Mouse (Mus musculus) embryo, embryonic 11 days (tissue): ENCODE measurements at regions not wholly inside any gene's neighbourhood (a gene's known extent, or its start where the extent isn't known, plus 50 kb on each side); places are given as distances from the start of the nearest gene placed in this dataset.

Experiments used
- DNase-seq: peaks from one replicate; pipeline ENCODE4 v3.0.0-alpha.2; 2015

DNA sequence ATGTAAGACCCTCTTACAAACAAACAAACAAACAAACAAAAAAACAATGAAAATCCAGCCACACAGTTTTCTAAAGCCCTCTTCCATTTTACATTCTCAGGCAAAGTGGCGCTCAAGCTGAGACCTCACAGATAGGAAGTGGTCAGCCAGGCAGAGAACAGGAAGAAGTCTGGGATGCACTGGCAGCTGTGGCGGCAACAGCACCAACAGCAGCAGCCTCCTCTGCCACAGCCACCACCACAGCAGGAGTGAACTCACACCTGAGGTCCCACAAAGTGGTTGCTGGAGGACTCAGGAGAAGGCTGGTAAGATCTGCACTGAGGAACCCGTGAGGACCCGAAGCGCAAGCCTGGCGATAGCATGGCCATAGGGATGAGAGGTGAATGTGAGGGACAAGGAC, 156.3 kb downstream of the Grm4 start:
- no peak for DNase-seq

DNA sequence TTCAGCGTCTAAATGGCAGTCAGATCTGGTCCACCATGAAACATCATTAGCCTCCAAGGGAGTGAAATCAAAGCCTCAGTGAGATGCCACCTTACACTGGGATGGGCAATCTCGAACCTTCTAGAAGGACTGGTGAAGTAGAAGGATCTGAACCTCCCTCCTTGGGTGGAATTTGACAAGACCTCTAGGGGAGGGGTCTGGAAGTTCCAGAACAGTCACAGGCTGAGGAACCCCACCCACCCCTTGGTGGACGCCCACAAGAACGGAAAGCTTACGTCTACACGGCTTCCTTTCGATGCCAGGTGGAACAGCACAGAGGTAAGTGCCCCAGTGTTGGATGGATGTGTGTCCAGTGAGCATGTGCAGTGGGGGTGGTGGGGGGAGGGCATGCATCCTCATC, 156.9 kb downstream of the Grm4 start:
- no peak for DNase-seq

DNA sequence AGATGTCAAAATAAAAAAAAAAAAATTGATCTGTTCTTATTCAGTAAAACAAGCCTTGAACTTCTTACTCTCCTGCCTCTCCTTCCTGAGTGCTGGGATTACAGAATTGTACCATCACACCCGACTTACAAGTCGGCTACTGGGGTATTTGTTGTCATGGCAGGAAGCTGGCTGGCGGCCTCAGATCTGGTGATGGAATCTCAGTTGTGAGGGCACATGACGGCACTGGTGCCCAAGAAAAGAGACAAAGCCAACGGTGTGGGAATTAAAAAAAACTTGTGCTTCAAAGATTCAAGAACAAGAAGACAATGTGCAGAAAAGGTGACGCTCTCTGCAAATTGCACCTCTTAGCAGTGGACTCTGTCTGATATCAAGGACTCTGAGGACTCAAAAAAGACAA, 157.3 kb downstream of the Grm4 start:
- no peak for DNase-seq

DNA sequence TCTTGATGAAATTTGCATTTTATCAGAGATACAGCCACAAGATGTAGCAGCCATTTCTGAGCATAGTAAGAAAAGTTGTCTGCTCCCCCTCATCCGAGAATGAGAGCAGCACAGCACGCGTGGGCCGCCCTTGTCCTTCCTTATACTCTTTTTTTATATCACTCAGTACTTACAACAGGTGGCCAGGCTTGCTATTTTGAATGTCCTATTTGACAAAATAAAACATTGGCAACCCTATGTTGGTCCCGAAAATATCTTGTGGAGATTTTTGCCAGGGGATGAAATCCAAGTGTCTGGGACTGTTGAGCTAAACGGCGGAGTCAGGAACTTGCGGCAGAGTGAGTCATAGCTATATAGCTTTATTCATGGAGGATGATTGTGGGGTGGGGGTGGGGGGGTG, 158.0 kb upstream of the Lemd2 start:
- no peak for DNase-seq

GRCm38 (mm10) chr17:27361362-27361761, 157.1 kb upstream of the Lemd2 start:
- peak; percentile 38 for DNase-seq

DNA sequence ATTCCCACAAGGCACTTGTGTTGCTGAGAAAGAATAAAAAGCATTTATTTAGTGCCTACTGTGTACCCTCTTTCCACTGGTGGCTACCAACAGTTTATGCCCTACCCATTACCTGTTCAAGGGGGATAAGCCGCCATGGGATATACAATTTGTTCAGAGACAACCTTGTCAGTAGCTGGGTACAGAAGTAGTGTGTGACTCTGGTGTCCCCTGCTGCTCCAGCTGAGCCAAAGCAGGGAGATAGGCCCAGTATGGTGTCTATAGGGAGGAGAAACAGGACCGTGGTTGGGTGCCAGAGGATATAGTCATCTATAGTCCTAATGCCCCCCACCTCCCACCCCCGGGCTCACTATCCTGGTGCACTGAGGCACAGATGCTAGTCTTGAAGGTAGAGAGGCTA, 152.6 kb upstream of the Lemd2 start:
- no peak for DNase-seq

- no peak for DNase-seq
Observed at GRCm38 (mm10) chr17:27355717-27356116, 151.4 kb upstream of the Lemd2 start.

GRCm38 (mm10) chr17:27355056-27355455, 150.8 kb upstream of the Lemd2 start:
- DNase-seq, result no peak

DNA sequence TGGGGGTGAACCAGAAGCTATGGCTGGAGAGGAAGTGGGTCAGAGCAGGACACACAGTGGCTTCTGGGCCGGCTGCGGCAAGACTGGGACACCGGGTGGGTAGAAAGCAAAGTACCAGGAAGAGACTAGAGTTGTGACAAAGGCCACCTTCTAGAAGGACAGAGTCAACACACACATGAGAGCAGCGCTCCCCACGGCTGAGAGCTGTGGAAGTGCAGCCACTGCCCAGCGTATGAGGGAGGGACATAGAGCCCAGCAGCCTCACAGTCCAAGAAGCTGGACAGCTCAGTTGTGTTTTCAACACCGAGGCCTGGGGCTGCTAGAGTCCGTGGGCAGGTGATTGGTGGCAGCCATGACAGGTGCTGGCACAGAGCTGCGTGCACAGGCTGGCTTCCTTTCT, 145.6 kb upstream of the Lemd2 start:
- DNase-seq, result no peak

DNA sequence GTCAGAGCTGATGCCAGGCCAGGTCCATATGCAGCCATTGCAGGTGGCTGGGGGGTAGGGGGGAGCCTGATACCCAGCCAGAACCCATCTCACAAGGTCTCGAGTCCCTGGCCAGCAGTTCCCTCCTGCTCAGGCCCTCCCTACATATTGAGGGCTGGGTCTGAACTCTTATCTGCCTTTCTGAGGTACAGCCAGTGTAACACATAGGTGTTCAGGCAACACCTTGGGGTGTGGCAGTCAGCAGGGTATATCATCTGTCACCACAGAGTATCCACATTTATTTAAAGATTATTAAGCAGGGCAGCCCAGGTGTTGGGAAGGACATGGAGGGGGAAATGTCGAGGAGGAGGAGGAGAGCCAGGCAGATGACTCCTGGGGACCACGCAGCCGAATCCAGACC, 145.2 kb upstream of the Lemd2 start:
- no peak for DNase-seq

DNA sequence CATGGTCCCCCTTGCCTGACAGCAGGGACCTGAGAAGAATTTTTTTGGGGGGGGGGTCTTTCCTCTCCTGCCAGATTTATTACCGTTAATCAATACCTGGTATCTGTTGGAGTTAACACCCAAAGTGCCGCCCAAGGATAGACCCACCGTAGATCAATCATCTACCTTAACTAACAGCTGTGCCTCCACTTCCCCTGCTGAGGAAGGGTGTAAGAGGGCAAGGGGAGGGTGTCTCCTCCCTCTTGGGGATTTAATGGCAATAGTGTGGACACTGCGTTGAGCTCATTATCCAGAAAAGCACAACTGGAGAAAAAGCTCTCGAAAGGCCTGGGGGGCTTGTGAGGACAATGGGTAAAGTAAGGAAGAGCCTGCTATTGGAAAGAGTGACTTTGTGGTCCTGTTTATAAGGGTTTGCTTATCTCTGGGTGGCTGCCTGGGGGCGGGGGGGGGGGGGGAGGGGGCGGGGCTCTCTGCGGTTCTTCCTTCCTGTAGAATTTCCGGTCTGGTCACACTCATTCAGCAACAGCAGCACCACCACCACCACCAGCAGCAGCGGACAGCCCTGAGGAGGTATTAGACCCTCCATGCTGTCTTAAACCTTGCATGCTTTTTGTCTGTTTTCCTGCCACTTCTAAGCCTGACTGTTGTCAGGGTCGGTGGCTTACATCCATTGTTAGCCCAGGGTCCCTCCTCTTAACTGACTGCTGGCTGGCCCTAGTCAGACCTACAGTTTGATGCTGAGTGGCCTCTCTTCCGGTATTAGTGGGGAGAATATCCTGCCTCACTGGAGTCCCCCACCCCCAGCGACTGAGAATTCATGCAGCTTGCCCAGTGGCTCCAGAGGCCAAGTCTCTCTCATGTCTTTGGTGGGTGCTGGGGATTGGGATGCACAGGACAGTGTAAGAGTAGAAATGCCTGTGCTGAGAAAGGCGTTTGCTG, 138.0 kb upstream of the Lemd2 start:
- no peak for DNase-seq

- DNase-seq, result no peak
Observed at GRCm38 (mm10) chr17:27339823-27340222, 135.6 kb upstream of the Lemd2 start.

- no peak for DNase-seq
Observed at GRCm38 (mm10) chr17:27339261-27339660, 135.0 kb upstream of the Lemd2 start.

GRCm38 (mm10) chr17:27335621-27336020, 131.4 kb upstream of the Lemd2 start:
- peak; percentile 57 for DNase-seq

- DNase-seq, result no peak
Observed at GRCm38 (mm10) chr17:27333593-27333992, 129.3 kb upstream of the Lemd2 start.

GRCm38 (mm10) chr17:27333141-27333540, 128.9 kb upstream of the Lemd2 start:
- DNase-seq, result no peak

- DNase-seq, result no peak
Observed at GRCm38 (mm10) chr17:27332076-27332475, 127.8 kb upstream of the Lemd2 start.

- no peak for DNase-seq
Observed at GRCm38 (mm10) chr17:27331630-27332029, 127.4 kb upstream of the Lemd2 start.

- DNase-seq, result peak; percentile 39
Observed at GRCm38 (mm10) chr17:27329791-27330190, 125.5 kb upstream of the Lemd2 start.

DNA sequence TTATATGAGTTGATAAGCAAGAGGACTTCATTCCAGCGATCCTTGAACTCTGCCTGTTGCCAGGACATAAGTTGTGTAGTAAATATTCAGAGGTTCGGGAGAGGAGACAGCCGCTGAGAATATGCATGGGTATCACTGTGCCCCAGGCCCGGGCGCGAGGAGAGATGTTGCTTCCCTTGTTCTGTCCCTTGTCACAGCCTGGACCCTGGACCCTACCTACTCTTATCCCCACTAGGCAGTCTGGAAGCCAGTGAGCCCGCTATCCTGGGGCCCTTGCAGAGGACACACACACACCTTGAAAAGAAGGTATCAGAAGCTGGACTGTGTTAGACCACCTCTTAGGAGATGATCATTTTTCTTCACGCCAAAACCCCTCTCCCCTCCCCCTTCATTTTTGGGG, 124.9 kb upstream of the Lemd2 start:
- DNase-seq, result no peak

- DNase-seq, result peak; percentile 90
Observed at GRCm38 (mm10) chr17:27325002-27325460, 120.8 kb upstream of the Lemd2 start.

- DNase-seq, result no peak
Observed at GRCm38 (mm10) chr17:27323513-27323912, 119.2 kb upstream of the Lemd2 start.

GRCm38 (mm10) chr17:27322891-27323509, 118.7 kb upstream of the Lemd2 start:
- DNase-seq, result no peak

DNA sequence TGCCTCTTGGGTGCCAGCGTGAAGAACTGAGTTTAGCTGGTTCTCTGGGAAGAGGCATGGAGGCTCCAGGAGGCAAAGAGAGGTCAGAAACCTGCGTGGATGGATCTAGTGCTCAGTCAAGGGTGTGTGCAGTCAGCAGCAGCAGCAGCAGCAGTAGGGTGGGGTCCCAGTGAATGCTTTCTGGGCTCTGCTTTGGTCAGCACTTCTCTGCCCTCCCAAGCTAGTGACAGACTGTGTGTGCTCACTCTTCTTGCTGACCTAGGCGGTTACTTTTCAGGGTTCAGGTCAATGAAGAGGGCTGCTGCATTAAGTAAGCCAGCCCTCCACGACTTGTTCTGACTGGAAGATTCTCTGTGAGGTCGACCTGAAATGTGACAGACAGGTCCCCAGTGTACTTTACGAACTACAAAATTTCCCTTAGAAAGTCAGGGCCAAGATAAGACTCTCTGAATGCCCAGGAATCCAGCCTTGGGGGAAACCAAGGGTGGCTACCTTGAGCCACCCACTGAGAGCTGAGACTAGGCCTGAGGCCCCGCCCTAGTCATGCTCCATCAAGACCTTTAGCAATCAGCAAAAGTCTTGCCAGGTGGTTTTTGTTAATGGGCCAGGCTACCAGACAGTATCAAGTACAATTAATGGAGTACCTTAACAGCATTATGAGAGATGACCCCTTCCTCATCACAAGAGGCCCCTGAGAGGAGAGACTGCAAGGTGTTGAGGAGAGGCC, 114.9 kb upstream of the Lemd2 start:
- DNase-seq, result no peak
